Mouse (Mus musculus): ENCODE measurements around the gene Emx2. TPM values are rescaled to one million over a fixed set of nuclear protein-coding genes. Genes with fewer than 3 reads are reported as not detected.
A peak's percentile ranks its signal among the peaks of the same experiment; 100 is the strongest.

Gene Emx2
- polyA plus RNA-seq, 1 experiment from 2014 or later: 1.2 TPM

- 5% methylated on average over 7 of the region's 7 CpGs for WGBS
- H3K27me3 ChIP-seq (ENCODE audit: insufficient read depth, poor library complexity, severe bottlenecking): peaks cover 100% of the 10 kb centered on the region
- no peak overlapping the region for H3K4me3 ChIP-seq
- H3K27ac ChIP-seq: no peak overlapping the region
- H3K36me3 ChIP-seq: no peaks in the 10 kb centered on the region
- peak; percentile 40 for DNase-seq (ENCODE audit: low spot score)
- peaks cover 34% of the 10 kb centered on the region for H3K4me1 ChIP-seq (replicated peaks)
- no peaks in the 10 kb centered on the region for H3K9me3 ChIP-seq
These were observed 2.5 kb upstream of the Emx2 start for GRCm38 (mm10) chr19:59455671-59456070.

GRCm38 (mm10) chr19:59457011-59457945, 894 bp upstream of the Emx2 start:
- Histone ChIP-seq H3K36me3 (no peaks in the 10 kb centered on the region), H3K4me1 (replicated peaks) (peaks cover 27% of the 10 kb centered on the region), H3K9me3 (no peaks in the 10 kb centered on the region), H3K4me3 (peak overlapping the region; percentile 53), H3K27ac (no peak overlapping the region), H3K27me3 (ENCODE audit: insufficient read depth, poor library complexity, severe bottlenecking) (peaks cover 100% of the 10 kb centered on the region)
- 2% methylated on average over 23 of the region's 23 CpGs for WGBS
- DNase-seq (ENCODE audit: low spot score): peak; percentile 57

- Histone ChIP-seq H3K4me3 (peak overlapping the region; percentile 53), H3K9me3 (no peaks in the 10 kb centered on the region), H3K4me1 (replicated peaks) (peaks cover 27% of the 10 kb centered on the region), H3K27me3 (ENCODE audit: insufficient read depth, poor library complexity, severe bottlenecking) (peaks cover 100% of the 10 kb centered on the region), H3K36me3 (no peaks in the 10 kb centered on the region), H3K27ac (peak overlapping the region; percentile 73; the same call in 1 of the 2 replicates)
- no peak for DNase-seq (ENCODE audit: low spot score)
- under 1% methylated on average over 15 of the region's 15 CpGs for WGBS
These were observed 567 bp downstream of the Emx2 start for GRCm38 (mm10) chr19:59458743-59459135.

GRCm38 (mm10) chr19:59459158-59459781, 1.1 kb downstream of the Emx2 start:
- Histone ChIP-seq H3K27ac (peak overlapping the region; percentile 73), H3K36me3 (no peaks in the 10 kb centered on the region), H3K4me3 (peak overlapping the region; percentile 53), H3K27me3 (ENCODE audit: insufficient read depth, poor library complexity, severe bottlenecking) (peaks cover 100% of the 10 kb centered on the region), H3K4me1 (replicated peaks) (peaks cover 30% of the 10 kb centered on the region), H3K9me3 (no peaks in the 10 kb centered on the region)
- peak; percentile 80 for DNase-seq (ENCODE audit: low spot score)
- WGBS: under 1% methylated on average over 75 of the region's 75 CpGs

- Histone ChIP-seq H3K27ac (peak overlapping the region; percentile 73), H3K27me3 (ENCODE audit: insufficient read depth, poor library complexity, severe bottlenecking) (peaks cover 100% of the 10 kb centered on the region), H3K9me3 (no peaks in the 10 kb centered on the region), H3K4me1 (replicated peaks) (peaks cover 30% of the 10 kb centered on the region), H3K36me3 (no peaks in the 10 kb centered on the region), H3K4me3 (peak overlapping the region; percentile 53)
- WGBS: under 1% methylated on average over 19 of the region's 19 CpGs
- peak; percentile 65 for DNase-seq (ENCODE audit: low spot score)
These were observed 1.7 kb downstream of the Emx2 start for GRCm38 (mm10) chr19:59459811-59460241.

GRCm38 (mm10) chr19:59460328-59461115, 2.4 kb downstream of the Emx2 start:
- peaks cover 100% of the 10 kb centered on the region for H3K27me3 ChIP-seq (ENCODE audit: insufficient read depth, poor library complexity, severe bottlenecking)
- 1% methylated on average over 34 of the region's 34 CpGs for WGBS
- DNase-seq (ENCODE audit: low spot score): peak; percentile 48
- peak overlapping the region; percentile 53 for H3K4me3 ChIP-seq
- H3K9me3 ChIP-seq: no peaks in the 10 kb centered on the region
- no peak overlapping the region for H3K27ac ChIP-seq
- H3K4me1 ChIP-seq (replicated peaks): peaks cover 37% of the 10 kb centered on the region
- H3K36me3 ChIP-seq: no peaks in the 10 kb centered on the region

- peak; percentile 58 for DNase-seq (ENCODE audit: low spot score)
- WGBS: 1% methylated on average over 36 of the region's 36 CpGs
- peaks cover 100% of the 10 kb centered on the region for H3K27me3 ChIP-seq (ENCODE audit: insufficient read depth, poor library complexity, severe bottlenecking)
- H3K36me3 ChIP-seq: no peaks in the 10 kb centered on the region
- H3K27ac ChIP-seq: peak overlapping the region; percentile 29; the same call in 1 of the 2 replicates
- H3K4me3 ChIP-seq: peak overlapping the region; percentile 32
- no peaks in the 10 kb centered on the region for H3K9me3 ChIP-seq
- peaks cover 49% of the 10 kb centered on the region for H3K4me1 ChIP-seq (replicated peaks)
These were observed 3.6 kb downstream of the Emx2 start for GRCm38 (mm10) chr19:59461481-59462421.

GRCm38 (mm10) chr19:59462459-59463292, 4.5 kb downstream of the Emx2 start:
- Histone ChIP-seq H3K36me3 (no peaks in the 10 kb centered on the region), H3K27ac (no peak overlapping the region), H3K4me1 (replicated peaks) (peaks cover 55% of the 10 kb centered on the region), H3K4me3 (peak overlapping the region; percentile 32), H3K27me3 (ENCODE audit: insufficient read depth, poor library complexity, severe bottlenecking) (peaks cover 100% of the 10 kb centered on the region), H3K9me3 (no peaks in the 10 kb centered on the region)
- peak; percentile 48 for DNase-seq (ENCODE audit: low spot score)
- WGBS: 4% methylated on average over 19 of the region's 19 CpGs

GRCm38 (mm10) chr19:59463842-59464443, 5.8 kb downstream of the Emx2 start:
- peak; percentile 47 for DNase-seq (ENCODE audit: low spot score)
- Histone ChIP-seq H3K4me1 (replicated peaks) (peaks cover 55% of the 10 kb centered on the region), H3K27me3 (ENCODE audit: insufficient read depth, poor library complexity, severe bottlenecking) (peaks cover 100% of the 10 kb centered on the region), H3K9me3 (no peaks in the 10 kb centered on the region), H3K36me3 (no peaks in the 10 kb centered on the region), H3K4me3 (no peak overlapping the region), H3K27ac (no peak overlapping the region)
- 2% methylated on average over 19 of the region's 19 CpGs for WGBS

GRCm38 (mm10) chr19:59465281-59465680, 7.1 kb downstream of the Emx2 start:
- Histone ChIP-seq H3K4me3 (no peak overlapping the region), H3K27ac (no peak overlapping the region), H3K9me3 (no peaks in the 10 kb centered on the region), H3K36me3 (no peaks in the 10 kb centered on the region), H3K27me3 (ENCODE audit: insufficient read depth, poor library complexity, severe bottlenecking) (peaks cover 100% of the 10 kb centered on the region), H3K4me1 (replicated peaks) (peaks cover 55% of the 10 kb centered on the region)
- under 1% methylated on average over 2 of the region's 2 CpGs for WGBS
- DNase-seq (ENCODE audit: low spot score): no peak
